In genomic region chr2:28121309-28121708, GRCm38 (mm10) we compare ENCODE assay signal across 25 mouse cellular contexts. TPM values are rescaled to one million over a fixed set of nuclear protein-coding genes. Genes with fewer than 3 reads are reported as not detected.
"Had no signal": no experiment of that assay in that cellular context is flagged by ENCODE, and none has a peak within 500 bp of the region (broad histone marks: within the 10 kb centered on the region; RNA-seq: fewer than 3 reads in every experiment).

No protein-coding gene starts in this region.

- H3K36me3 ChIP-seq: heart, embryonic 12.5 days; hindbrain, embryonic 10.5 days; hindbrain, embryonic 12.5 days; limb, embryonic 10.5 days; limb, embryonic 12.5 days had no signal

- H3K27ac ChIP-seq: gastrocnemius, adult 2 months; heart, embryonic 10.5 days; hindbrain, embryonic 10.5 days; hindbrain, embryonic 12.5 days; hindbrain, embryonic 14.5 days; layer of hippocampus, adult 2 months; left cerebral cortex, adult 2 months; limb, embryonic 10.5 days; limb, embryonic 12.5 days had no signal

- H3K9me3 ChIP-seq: heart, embryonic 10.5 days; hindbrain, embryonic 12.5 days; limb, embryonic 10.5 days had no signal

- H3K4me3 ChIP-seq: gastrocnemius, adult 2 months; heart, embryonic 10.5 days; heart, embryonic 12.5 days; hindbrain, embryonic 10.5 days; hindbrain, embryonic 12.5 days; layer of hippocampus, adult 2 months; left cerebral cortex, adult 2 months; limb, embryonic 10.5 days; limb, embryonic 12.5 days had no signal

- H3K9ac ChIP-seq: heart, embryonic 12.5 days; hindbrain, embryonic 12.5 days; hindbrain, embryonic 14.5 days; limb, embryonic 12.5 days had no signal

- H3K4me2 ChIP-seq: heart, embryonic 12.5 days; hindbrain, embryonic 12.5 days; hindbrain, embryonic 14.5 days; limb, embryonic 12.5 days had no signal

- DNase-seq: gastrocnemius, adult 2 months; gastrocnemius, postnatal 10 days; gastrocnemius, postnatal 25 days; heart, adult 18-20 months; heart, postnatal 10 days; heart, postnatal 4 days; kidney, adult 18-20 months; kidney, adult 8-10 months; kidney, postnatal 10 days; kidney, postnatal 25 days; kidney, postnatal 4 days had no signal

- ATAC-seq: forebrain, embryonic 16.5 days; hindbrain, embryonic 16.5 days; inflammation-experienced regulatory T-cells, adult 6 months had no signal

RNA-seq across cellular contexts. Expression of gene Fcnb, which starts 36.6 kb away (rescaled TPM):
- polyA plus RNA-seq: forebrain, embryonic 16.5 days; frontal cortex, adult 2 months; heart, embryonic 10.5 days; hindbrain, embryonic 10.5 days; hindbrain, embryonic 16.5 days; inflammation-experienced regulatory T-cells, adult 6 months; kidney, embryonic 14.5 days; limb, embryonic 12.5 days had no signal
